Mouse (Mus musculus) left cerebral cortex, adult 2 months (tissue): ENCODE data around the gene Slc35c1. TPM values are rescaled to one million over a fixed set of nuclear protein-coding genes. Genes with fewer than 3 reads are reported as not detected.

Experiments
- DNase-seq, 2 experiments: peaks; one replicate each; pipeline ENCODE4 v3.0.0; 2021 to 2022; ENCODE audit warnings: low spot score in 2 of 2, mixed read lengths in 1 of 2; ENCODE audit errors: extremely low spot score in 1 of 2
- H3K27ac ChIP-seq: fragments of 200-600 bp; 2 replicates; pipeline ENCODE4 v1.8.1; 2022
- H3K4me3 ChIP-seq: fragments of 200-600 bp; 2 replicates; pipeline ENCODE4 v1.8.1; 2022
- CTCF ChIP-seq: fragments of 200-600 bp; IDR thresholded peaks from 2 replicates; pipeline ENCODE4 v1.8.1; 2022; ENCODE audit warnings: antibody characterized with exemption, mild to moderate bottlenecking, moderate library complexity
- intact Hi-C: fragments of 180-260 bp; cut with DNase I; formaldehyde crosslinking; loops from one replicate; pipeline ENCODE4 v1.15.1; 2025
- total RNA-seq, 2 experiments: library from RNA; stranded (reverse); gene quantifications; 2 replicates each; pipeline ENCODE4 v1.2.3; 2021

Gene Slc35c1
- total RNA-seq, 2 experiments from 2014 or later = 16.1 to 16.9 TPM

DNA sequence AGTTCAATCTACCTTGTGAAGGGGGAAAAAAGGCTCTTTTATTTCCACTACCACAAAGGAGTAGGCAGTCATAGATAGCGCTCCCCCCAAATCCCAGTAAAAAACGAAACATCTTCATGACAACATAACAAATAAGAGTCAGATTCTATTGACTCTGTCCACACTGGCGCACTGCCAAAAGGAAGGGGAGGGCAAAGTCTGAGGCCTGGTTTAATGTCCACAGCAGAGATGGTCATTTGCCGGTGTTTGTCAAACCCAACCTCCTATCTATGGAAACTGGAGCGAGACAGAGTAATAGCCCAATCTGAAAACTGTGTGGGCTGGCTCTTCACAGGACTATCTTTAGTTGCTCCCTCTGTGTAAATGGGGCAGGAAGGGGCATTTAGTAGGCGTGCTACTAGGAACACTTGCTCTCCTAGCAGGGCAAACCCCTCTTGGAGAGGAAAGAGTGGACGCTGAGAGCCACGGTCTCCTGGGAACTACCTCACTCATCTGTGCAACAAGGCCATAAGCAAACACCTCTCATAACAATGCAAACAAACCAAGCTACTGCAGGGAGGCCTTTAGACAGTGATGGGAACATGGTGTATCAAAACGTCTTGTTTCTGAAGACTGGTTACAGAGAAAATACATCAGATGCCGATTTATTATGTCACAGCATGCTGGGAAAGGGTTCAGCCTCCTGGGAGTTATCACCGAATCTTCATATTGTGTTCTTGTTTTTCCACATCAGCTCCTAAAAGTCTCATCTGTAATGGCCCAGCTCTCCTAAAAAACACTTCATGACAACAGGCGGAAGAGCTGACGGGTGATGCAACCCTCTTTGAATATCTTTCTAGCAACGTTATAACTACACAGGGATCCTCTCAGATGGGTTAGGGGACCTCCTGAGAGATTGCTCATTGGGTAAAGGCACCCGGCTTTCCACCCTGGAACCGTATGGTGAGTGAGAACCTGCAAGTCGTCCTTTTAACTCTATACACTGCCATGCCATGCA is 27.7 kb downstream of the Slc35c1 start:
- H3K27ac ChIP-seq = peak overlapping the region; percentile 91
- intact Hi-C loops = loop anchor here (1.0 to 5.0 kb wide), 3 partner anchors 43 to 370 kb away; no protein-coding TSS in a partner anchor
- no peak for DNase-seq
- TF ChIP-seq CTCF = no peak
- peak overlapping the region; percentile 97 for H3K4me3 ChIP-seq

DNA sequence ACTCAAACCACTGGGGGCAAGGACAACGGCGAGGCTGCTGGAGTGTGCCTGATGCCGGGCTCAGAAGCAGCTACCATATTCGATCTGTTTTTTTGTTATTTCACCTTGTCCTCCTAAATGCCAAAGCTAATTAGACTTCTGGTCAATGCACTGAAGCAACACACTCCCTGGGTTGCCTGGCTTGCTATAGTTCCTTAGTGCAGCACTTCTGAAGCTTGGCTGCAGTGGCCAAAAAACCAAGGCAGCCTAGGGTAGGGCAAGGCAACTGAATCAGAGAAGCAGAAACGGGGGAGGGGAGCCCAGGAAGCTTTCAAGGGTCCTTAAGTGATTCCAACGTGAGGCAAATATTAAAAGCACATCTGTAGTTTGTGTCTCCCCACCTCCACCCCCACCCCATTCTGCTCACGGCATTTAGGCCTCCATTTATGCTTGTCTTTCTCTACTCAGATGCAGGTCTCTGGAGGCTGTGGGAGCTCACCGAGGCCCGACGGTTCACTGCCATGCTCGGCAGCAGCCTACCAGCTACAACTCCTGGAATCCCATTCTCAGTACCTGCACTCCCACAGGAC is 28.6 kb downstream of the Slc35c1 start:
- Histone ChIP-seq H3K27ac (peak overlapping the region; percentile 91), H3K4me3 (peak overlapping the region; percentile 97)
- no peak for TF ChIP-seq CTCF
- no peak for DNase-seq
- intact Hi-C loops = loop anchor here (1.0 to 5.0 kb wide), 3 partner anchors 42 to 369 kb away; no protein-coding TSS in a partner anchor

DNA sequence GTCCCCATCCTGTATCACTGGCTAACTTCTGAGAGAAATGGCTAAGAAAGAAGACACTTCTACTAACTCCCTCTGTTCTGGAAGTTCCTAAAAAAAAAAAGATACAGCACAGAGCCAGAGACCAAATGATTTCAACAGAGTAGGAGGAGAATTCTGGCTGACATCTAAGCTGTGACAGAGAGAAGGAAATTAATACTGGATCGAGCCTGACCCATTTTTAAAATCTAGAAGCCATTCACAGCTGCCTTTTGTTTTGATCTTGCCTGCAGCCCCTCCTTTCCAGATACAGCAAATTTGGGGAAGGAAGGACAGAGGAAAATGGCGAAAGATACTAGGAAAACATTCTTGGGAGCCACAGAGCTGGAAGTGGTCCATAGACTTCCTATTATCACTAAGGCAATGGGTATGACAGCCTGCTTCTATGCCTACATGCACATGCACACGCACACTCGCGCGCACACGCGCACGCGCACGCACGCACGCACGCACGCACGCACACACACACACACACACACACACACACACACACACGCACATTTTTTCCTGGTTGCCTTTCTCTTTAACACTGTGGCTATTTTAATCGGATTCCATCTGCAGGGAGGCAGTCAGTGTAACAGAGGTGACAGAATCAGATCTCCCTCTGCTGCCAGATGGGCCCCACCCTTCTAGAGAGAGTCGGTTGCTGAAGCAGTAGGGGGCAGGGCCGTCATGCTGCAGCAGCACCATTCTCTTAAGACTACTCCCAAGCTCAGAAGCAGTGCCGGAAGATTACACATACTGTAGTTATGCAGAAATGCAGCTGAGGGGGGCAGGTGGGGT is 29.4 kb downstream of the Slc35c1 start:
- intact Hi-C loops = loop anchor here (5.0 kb wide), 2 partner anchors 249 to 369 kb away; no protein-coding TSS in a partner anchor
- H3K27ac ChIP-seq = peak overlapping the region; percentile 91
- peak; percentile 50 to 56 for DNase-seq
- peak overlapping the region; percentile 97 for H3K4me3 ChIP-seq
- no peak for TF ChIP-seq CTCF

DNA sequence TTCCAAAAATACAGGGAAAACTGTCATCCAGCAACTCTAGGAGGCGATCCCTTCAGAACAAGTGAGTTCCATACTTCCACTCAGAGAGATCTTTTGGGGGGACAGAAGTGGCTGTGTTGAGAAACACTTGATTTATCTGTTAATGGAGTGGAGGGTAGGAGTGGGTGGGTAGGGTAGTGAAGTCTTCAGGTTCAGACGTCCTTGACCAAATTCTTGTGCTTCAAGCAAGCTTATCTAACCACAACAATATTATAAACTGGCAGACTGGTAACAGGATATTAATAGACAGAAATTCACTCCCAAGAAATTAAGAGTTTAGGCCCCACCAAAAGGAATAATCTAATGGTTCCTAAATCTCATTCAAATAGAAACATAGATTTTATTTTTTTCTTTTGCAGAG is 30.2 kb downstream of the Slc35c1 start:
- no peak for TF ChIP-seq CTCF
- no peak for DNase-seq
- Histone ChIP-seq H3K27ac (peak overlapping the region; percentile 83), H3K4me3 (peak overlapping the region; percentile 35)
- intact Hi-C loops = loop anchor here (5.0 kb wide), 2 partner anchors 248 to 368 kb away; no protein-coding TSS in a partner anchor

DNA sequence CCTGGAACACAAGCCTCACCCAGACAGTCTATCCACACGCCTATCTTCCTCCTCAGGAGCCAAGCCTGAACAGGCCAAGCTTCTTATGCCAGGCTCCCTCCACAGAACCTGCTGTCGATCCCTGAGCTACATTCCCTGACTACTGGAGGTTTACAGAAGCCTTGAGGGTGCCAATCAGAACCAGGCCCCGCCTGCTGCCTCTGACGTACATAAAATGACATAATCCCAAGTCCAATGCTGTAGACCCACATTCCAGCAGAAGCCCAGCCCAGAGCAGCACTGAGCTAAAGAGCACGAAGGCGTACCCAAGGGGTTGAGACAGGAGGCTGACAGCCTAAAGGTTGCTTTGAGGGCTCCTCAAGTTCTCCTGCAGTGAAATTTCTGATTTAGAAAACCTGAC is 32.5 kb downstream of the Slc35c1 start:
- intact Hi-C loops = no loop called here
- peak overlapping the region; percentile 83 for H3K27ac ChIP-seq
- peak; percentile 78 to 82 for DNase-seq
- H3K4me3 ChIP-seq = no peak overlapping the region
- TF ChIP-seq CTCF = no peak; the same call in 1 of the 2 replicates

DNA sequence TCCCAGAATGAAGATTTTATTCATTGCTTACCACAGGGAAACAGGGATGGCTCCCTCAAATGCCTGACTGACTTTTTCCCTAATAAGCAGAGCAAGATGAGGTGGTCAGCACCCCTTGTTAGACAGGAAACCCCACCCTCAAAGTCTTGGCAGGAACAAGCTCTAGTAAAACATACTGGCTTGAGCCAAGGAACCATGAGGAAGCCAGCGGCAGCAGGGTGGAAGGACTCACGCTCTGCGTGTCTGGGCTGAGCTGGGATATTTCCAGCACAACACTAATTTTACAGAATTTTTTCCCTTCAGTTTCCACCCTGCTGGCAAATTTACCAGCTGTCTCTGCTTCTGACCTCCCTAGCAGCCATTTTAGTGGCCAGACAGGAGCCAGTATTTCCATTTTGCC is 33.9 kb downstream of the Slc35c1 start:
- Histone ChIP-seq H3K4me3 (no peak overlapping the region), H3K27ac (peak overlapping the region; percentile 82)
- TF ChIP-seq CTCF = no peak
- DNase-seq = no peak
- intact Hi-C loops = no loop called here

DNA sequence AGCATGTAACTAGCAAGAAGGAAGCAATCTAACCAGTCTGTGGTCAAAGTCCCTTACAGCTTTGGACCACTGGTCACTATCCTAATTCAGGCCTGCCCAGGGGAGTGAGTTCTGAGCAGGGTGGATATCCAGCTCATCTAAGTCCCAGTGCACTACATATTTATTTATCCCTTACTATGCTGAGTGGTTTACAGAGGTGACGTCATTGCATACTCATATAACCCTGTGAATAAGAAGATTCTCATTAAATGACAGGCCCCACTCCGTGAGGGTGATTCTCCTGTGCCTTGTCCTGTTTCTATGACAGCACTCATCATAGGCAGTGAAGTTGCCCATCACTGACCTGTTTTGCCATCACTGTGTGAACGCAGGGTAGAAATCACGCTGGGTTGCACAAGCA is 35.0 kb downstream of the Slc35c1 start:
- TF ChIP-seq CTCF = no peak
- DNase-seq = no peak
- H3K4me3 ChIP-seq = no peak overlapping the region
- intact Hi-C loops = no loop called here
- H3K27ac ChIP-seq = peak overlapping the region; percentile 82

DNA sequence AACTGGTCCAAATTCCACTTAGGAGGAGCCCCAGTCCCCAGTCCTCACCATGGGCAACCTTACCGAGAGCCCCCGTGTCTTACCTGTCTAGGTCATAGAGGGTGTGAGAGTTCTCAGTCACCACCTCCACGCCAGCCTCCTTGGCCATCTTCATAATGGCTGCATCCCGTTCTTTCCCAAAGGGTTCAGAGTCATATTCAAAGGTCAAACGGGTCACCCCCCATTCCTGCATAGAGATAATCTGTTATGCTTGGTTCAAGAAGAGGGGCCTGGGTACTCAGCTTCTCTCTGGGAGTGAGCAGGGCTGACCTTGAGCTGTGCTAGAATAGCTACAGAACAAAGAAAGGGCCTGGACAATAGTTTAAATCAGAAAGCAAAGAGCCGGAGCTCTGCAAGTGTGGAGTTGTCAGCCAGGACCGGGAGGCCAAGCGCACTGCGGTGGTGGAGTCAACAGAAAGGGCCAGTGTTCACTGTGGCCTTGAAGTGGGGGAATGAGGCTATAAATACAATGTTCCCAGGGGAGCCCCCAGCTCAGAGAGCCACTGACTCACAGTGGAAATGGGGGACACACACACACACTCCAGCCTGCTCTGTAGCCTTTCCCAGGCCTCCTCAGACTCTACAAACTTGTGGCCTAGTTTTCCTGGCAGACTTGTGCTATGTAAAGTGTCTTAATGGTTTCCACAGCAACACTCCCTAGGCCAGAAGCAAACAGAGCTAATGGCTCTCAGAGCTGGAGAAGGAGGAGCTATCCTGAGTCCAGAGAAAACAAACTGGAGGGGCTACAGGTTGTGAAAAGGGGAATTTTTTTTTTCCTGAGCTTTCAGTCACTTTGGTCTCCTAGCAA is 35.7 kb downstream of the Slc35c1 start:
- no peak for DNase-seq
- intact Hi-C loops = no loop called here
- H3K27ac ChIP-seq = peak overlapping the region; percentile 87
- no peak overlapping the region for H3K4me3 ChIP-seq
- no peak for TF ChIP-seq CTCF

DNA sequence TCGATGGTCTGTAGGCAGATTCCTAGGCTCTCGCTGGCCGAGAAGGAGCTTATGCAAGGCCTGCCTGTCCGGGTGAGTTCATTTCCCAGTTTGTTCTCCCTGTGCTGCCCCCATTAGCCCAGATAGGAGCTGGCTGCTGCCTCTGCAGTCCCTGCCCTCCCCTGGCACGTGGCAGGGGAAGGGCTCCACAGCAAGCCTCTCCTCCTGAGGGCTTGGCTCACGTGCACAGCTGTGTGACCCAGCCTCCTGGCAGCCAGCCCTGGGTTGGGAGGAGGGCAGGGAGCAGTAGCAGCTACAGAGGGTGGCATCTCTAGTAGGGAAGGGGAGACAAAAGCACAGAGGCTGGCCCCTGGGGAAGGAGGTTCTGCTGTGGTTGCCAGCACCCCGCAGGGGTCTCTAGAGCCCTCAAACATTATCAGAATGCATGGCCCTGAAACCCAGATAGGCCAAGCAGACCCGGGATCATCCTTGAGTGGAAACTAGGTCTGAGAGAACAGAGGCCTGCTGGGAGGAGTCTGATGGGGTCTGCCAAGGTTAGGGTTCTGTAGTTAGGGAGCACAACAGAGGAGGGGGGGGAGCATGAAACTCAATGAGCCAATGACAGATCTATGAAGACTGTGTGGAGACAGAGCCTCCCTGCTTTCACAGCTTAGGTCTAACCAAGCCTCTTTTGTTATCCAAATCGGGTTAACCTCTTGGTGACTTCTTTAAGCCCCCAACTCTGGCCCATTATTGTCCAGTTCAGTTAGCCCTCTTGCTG is 36.5 kb downstream of the Slc35c1 start:
- Histone ChIP-seq H3K27ac (peak overlapping the region; percentile 87), H3K4me3 (no peak overlapping the region)
- intact Hi-C loops = no loop called here
- no peak for TF ChIP-seq CTCF
- peak; percentile 82 to 85 for DNase-seq

DNA sequence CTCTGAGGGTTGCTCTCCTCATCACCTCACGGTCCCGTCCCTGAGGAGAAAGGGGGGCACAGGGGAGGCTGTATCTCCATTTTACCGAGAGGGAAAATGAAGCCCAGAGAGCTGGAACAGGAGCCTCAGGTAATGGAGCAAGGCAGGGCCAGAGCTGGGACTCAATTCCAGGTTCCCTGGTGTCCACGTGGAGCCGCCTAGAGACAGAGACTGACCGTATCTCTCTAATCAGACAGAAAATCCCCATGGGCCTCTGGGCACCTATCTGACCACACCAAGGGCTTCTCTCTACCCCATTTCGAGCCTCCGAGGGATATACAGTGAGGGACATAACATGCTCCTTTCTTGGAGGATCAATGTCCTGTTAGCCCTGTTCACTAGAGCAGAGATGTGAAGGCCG is 37.2 kb downstream of the Slc35c1 start:
- TF ChIP-seq CTCF = no peak
- intact Hi-C loops = no loop called here
- Histone ChIP-seq H3K4me3 (no peak overlapping the region), H3K27ac (peak overlapping the region; percentile 87)
- DNase-seq = no peak
